Comparison of ENCODE assay signal across 7 mouse cellular contexts in genomic region chr2:166592034-166592912, GRCm38 (mm10).
DNase-seq lines count a peak whose midpoint lies in the region; ATAC-seq and TF ChIP-seq lines count a peak whose summit lies in the region.

No protein-coding gene starts in this region.

- WGBS in intestine, postnatal 0 days: 37% methylated on average over 21 of the region's 21 CpGs
- WGBS in limb, embryonic 10.5 days: 47% methylated on average over 21 of the region's 21 CpGs

- no peaks in the 10 kb centered on the region for H3K27me3 ChIP-seq in intestine, postnatal 0 days (replicated peaks; ENCODE audit: control insufficient read depth, insufficient read depth, low read length)
- H3K27me3 ChIP-seq in limb, embryonic 10.5 days (ENCODE audit: low read depth, poor library complexity, severe bottlenecking): no peaks in the 10 kb centered on the region

- no peaks in the 10 kb centered on the region for H3K9me3 ChIP-seq in intestine, postnatal 0 days (ENCODE audit: control insufficient read depth)
- no peaks in the 10 kb centered on the region for H3K9me3 ChIP-seq in limb, embryonic 10.5 days (replicated peaks)

- peak; percentile 35 for ATAC-seq in intestine, postnatal 0 days

- H3K4me1 ChIP-seq in intestine, postnatal 0 days (replicated peaks; ENCODE audit: control insufficient read depth, insufficient read depth, low read length): no peaks in the 10 kb centered on the region
- H3K4me1 ChIP-seq in limb, embryonic 10.5 days: peaks cover 11% of the 10 kb centered on the region; the same call in 1 of the 2 replicates

- H3K4me2 ChIP-seq in intestine, postnatal 0 days (replicated peaks; ENCODE audit: low read depth): peak overlapping the region; percentile 51

- TF ChIP-seq CTCF in gastrocnemius, adult 2 months (IDR thresholded peaks at IDR 0.05): no peak; the same call in 1 of the 2 replicates
- peak; percentile 100 for TF ChIP-seq CTCF in intestine, postnatal 0 days (IDR thresholded peaks at IDR 0.05; ENCODE audit: low read depth)

- H3K4me3 ChIP-seq in gastrocnemius, adult 2 months: no peak overlapping the region
- no peak overlapping the region for H3K4me3 ChIP-seq in intestine, postnatal 0 days (ENCODE audit: low read depth, low read length)
- H3K4me3 ChIP-seq in limb, embryonic 10.5 days: no peak overlapping the region

- H3K27ac ChIP-seq in gastrocnemius, adult 2 months: no peak overlapping the region
- no peak overlapping the region for H3K27ac ChIP-seq in intestine, postnatal 0 days (ENCODE audit: low read depth, low read length)
- H3K27ac ChIP-seq in limb, embryonic 10.5 days: no peak overlapping the region

- intact Hi-C loops in gastrocnemius, adult 2 months (cut with DNase I): loop anchor here (1.0 kb wide), 1 partner anchor 189 kb away; no protein-coding TSS in a partner anchor

- H3K36me3 ChIP-seq in intestine, postnatal 0 days (ENCODE audit: control insufficient read depth, insufficient read depth): no peaks in the 10 kb centered on the region
- peaks cover 36% of the 10 kb centered on the region for H3K36me3 ChIP-seq in limb, embryonic 10.5 days

- H3K9ac ChIP-seq in intestine, postnatal 0 days (ENCODE audit: low read depth, low read length): no peak overlapping the region

- peak; percentile 71 for DNase-seq in adipocyte (ENCODE audit: low spot score)
- DNase-seq in cerebellum, postnatal 25 days: peak; percentile 91
- DNase-seq in gastrocnemius, adult 2 months: peak; percentile 81
- DNase-seq in limb, embryonic 10.5 days (ENCODE audit: low spot score): peak; percentile 88
- DNase-seq in monocyte, adult 2 months (ENCODE audit: low read depth in 1 of 2, low spot score in 2 of 2): peak; percentile 19 to 61
- peak; percentile 54 to 69 for DNase-seq in spleen, postnatal 14 days (ENCODE audit: low spot score in 2 of 2)

Comparison
In these comparisons a context has a peak if more than half of its experiments do, and no peak if none do; other contexts are left out.
1. DNase-seq: peak in every context shown above with its lines; median percentile 91 in cerebellum, postnatal 25 days; 88 in limb, embryonic 10.5 days; 81 in gastrocnemius, adult 2 months; 71 in adipocyte; 62 in spleen, postnatal 14 days; 40 in monocyte, adult 2 months.